Mouse (Mus musculus) liver, embryonic 11.5 days (tissue): ENCODE data around the gene Pef1. TPM values are rescaled to one million over a fixed set of nuclear protein-coding genes. Genes with fewer than 3 reads are reported as not detected.

Experiments used
- ATAC-seq: fragments of 200-750 bp; cut with Nextera tagmentation; replicated peaks from 2 replicates; pipeline ENCODE4 v1.8.0; 2017; ENCODE audit warnings: moderate number of reproducible peaks, mild to moderate bottlenecking, moderate TSS enrichment, moderate library complexity; ENCODE audit not compliant: low FRiP score
- DNase-seq: peaks from one replicate; pipeline ENCODE4 v3.0.0-alpha.2; 2017; ENCODE audit warnings: low spot score
- H3K27ac ChIP-seq: fragments of 300-500 bp; sonication (generic); 2 replicates; pipeline ENCODE4 v1.5.1; 2014; ENCODE audit warnings: mild to moderate bottlenecking, low read depth, low read length, control low read depth
- H3K27me3 ChIP-seq: fragments of 300-500 bp; sonication (generic); replicated peaks from 2 replicates; pipeline ENCODE4 v1.6.1; 2014; ENCODE audit warnings: low read length, mixed read lengths; ENCODE audit not compliant: control insufficient read depth, insufficient read depth
- H3K36me3 ChIP-seq: fragments of 300-500 bp; sonication (generic); 2 replicates; pipeline ENCODE4 v1.6.1; 2014; ENCODE audit warnings: mild to moderate bottlenecking, low read length, moderate library complexity, mixed read lengths; ENCODE audit not compliant: control insufficient read depth, insufficient read depth
- H3K4me1 ChIP-seq: fragments of 300-500 bp; sonication (generic); replicated peaks from 2 replicates; pipeline ENCODE4 v1.6.1; 2014; ENCODE audit warnings: low read length, mixed read lengths; ENCODE audit not compliant: control insufficient read depth, insufficient read depth
- H3K4me2 ChIP-seq: fragments of 300-500 bp; sonication (generic); 2 replicates; pipeline ENCODE4 v1.6.1; 2014; ENCODE audit warnings: mild to moderate bottlenecking, control low read depth, moderate library complexity
- H3K4me3 ChIP-seq: fragments of 300-500 bp; sonication (generic); 2 replicates; pipeline ENCODE4 v1.5.1; 2014; ENCODE audit warnings: low read depth, low read length, control low read depth
- H3K9ac ChIP-seq: fragments of 300-500 bp; sonication (generic); 2 replicates; pipeline ENCODE4 v1.6.1; 2014; ENCODE audit warnings: low read depth, low read length, control low read depth
- H3K9me3 ChIP-seq: fragments of 300-500 bp; sonication (generic); 2 replicates; pipeline ENCODE4 v1.6.1; 2016; ENCODE audit warnings: low read length, inconsistent platforms, mixed read lengths; ENCODE audit not compliant: control insufficient read depth
- WGBS: fragments of 180-500 bp; shearing (Covaris S2); extraction: QIAGEN DNeasy Blood & Tissue Kit; methylation state at CpG from one replicate; pipeline ENCODE4 v1.1.7; 2014; 5-methylcytosine and 5-hydroxymethylcytosine counted together
- polyA plus RNA-seq: library from polyadenylated mRNA; unstranded; fragments of >200 nt; fragmentation: Nextera tagmentation; extraction: Ambion mirVana; gene quantifications from 2 replicates; pipeline ENCODE4 v1.2.1, GENCODE M21; 2014

Pef1 gene
- polyA plus RNA-seq, 1 experiment from 2014 or later = 56.8 TPM

- Histone ChIP-seq H3K4me1 (no peaks in the 10 kb centered on the region), H3K4me2 (no peak overlapping the region), H3K27me3 (peaks cover under 1% of the 10 kb centered on the region; the same call in 1 of the 2 replicates), H3K36me3 (no peaks in the 10 kb centered on the region), H3K9me3 (no peaks in the 10 kb centered on the region), H3K4me3 (no peak overlapping the region), H3K9ac (no peak overlapping the region), H3K27ac (no peak overlapping the region)
- 66% methylated on average over 3 of the region's 3 CpGs for WGBS
- ATAC-seq = no peak
- DNase-seq = no peak
Measured at GRCm38 (mm10) chr4:130070523-130070922, 31.8 kb upstream of the Pef1 start.

DNA sequence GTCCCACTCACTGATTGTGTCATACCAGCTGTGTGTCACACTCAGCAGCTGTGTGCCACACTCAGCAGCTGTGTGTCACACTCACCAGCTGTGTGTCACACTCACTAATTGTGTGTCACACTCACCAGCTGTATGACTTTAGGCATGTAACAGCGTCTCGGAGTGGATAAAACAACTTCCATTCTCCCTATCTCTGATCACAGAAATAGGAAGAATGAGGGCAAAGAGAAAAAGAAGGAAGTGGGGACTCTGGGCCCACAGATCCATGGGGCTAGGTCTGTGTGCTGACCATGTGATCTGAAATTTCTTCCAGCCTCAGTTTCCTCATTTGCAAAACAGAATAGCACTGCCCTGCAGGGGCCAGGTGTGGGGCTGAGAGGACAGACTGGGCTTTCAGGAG lies 30.6 kb upstream of the Pef1 start:
- H3K4me3 ChIP-seq = no peak overlapping the region
- peaks cover 6% of the 10 kb centered on the region; the same call in 1 of the 2 replicates for H3K27me3 ChIP-seq
- H3K4me1 ChIP-seq = no peaks in the 10 kb centered on the region
- WGBS = 64% methylated on average over 2 of the region's 2 CpGs
- H3K36me3 ChIP-seq = no peaks in the 10 kb centered on the region
- no peak overlapping the region for H3K27ac ChIP-seq
- H3K4me2 ChIP-seq = no peak overlapping the region
- DNase-seq (no peak), ATAC-seq (no peak)
- no peaks in the 10 kb centered on the region for H3K9me3 ChIP-seq
- no peak overlapping the region for H3K9ac ChIP-seq

- WGBS = 82% methylated on average over 4 of the region's 4 CpGs
- H3K9me3 ChIP-seq = no peaks in the 10 kb centered on the region
- no peak overlapping the region for H3K4me3 ChIP-seq
- no peaks in the 10 kb centered on the region for H3K36me3 ChIP-seq
- DNase-seq = no peak
- H3K4me1 ChIP-seq = no peaks in the 10 kb centered on the region
- no peak overlapping the region for H3K4me2 ChIP-seq
- H3K27ac ChIP-seq = no peak overlapping the region
- ATAC-seq = no peak
- peaks cover 17% of the 10 kb centered on the region for H3K27me3 ChIP-seq
- H3K9ac ChIP-seq = no peak overlapping the region
Measured at GRCm38 (mm10) chr4:130073367-130073766, 29.0 kb upstream of the Pef1 start.

- DNase-seq = no peak
- Histone ChIP-seq H3K9me3 (no peaks in the 10 kb centered on the region), H3K4me3 (no peak overlapping the region), H3K27me3 (peaks cover 23% of the 10 kb centered on the region), H3K27ac (no peak overlapping the region), H3K4me2 (no peak overlapping the region), H3K36me3 (no peaks in the 10 kb centered on the region), H3K4me1 (no peaks in the 10 kb centered on the region), H3K9ac (no peak overlapping the region)
- 67% methylated on average over 17 of the region's 17 CpGs for WGBS
- ATAC-seq = no peak
Measured at GRCm38 (mm10) chr4:130074761-130075515, 27.4 kb upstream of the Pef1 start.

DNA sequence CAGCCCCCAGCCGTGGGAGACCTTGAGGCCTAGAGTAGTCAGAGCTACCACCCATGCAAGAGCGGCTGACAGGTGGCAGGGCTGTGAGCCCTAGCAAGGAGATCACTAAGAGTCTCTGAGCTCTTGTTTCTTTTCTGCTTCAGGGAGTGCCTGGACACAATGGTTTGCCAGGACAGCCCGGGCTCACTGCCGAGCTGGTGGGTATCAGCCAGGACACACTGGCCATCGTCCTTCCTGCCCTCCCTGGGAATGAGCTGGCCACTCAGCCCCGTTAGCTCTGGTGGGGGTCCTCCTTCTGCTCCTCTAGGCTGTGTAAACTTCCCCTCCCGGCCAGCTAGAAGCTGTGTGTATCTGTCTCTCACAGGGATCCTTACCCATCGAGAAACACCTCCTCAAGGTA lies 25.5 kb upstream of the Pef1 start:
- Histone ChIP-seq H3K27ac (no peak overlapping the region), H3K4me2 (no peak overlapping the region), H3K9me3 (no peaks in the 10 kb centered on the region), H3K9ac (no peak overlapping the region), H3K36me3 (no peaks in the 10 kb centered on the region), H3K4me1 (no peaks in the 10 kb centered on the region), H3K4me3 (no peak overlapping the region), H3K27me3 (peaks cover 25% of the 10 kb centered on the region)
- DNase-seq = no peak
- ATAC-seq = no peak
- 50% methylated on average over 8 of the region's 8 CpGs for WGBS

GRCm38 (mm10) chr4:130078816-130079485 lies 23.4 kb upstream of the Pef1 start:
- H3K4me2 ChIP-seq = no peak overlapping the region
- no peaks in the 10 kb centered on the region for H3K36me3 ChIP-seq
- no peaks in the 10 kb centered on the region for H3K4me1 ChIP-seq
- DNase-seq (no peak), ATAC-seq (no peak)
- no peak overlapping the region for H3K27ac ChIP-seq
- no peak overlapping the region for H3K4me3 ChIP-seq
- 59% methylated on average over 17 of the region's 17 CpGs for WGBS
- peaks cover 27% of the 10 kb centered on the region for H3K27me3 ChIP-seq
- H3K9me3 ChIP-seq = no peaks in the 10 kb centered on the region
- no peak overlapping the region for H3K9ac ChIP-seq

GRCm38 (mm10) chr4:130079521-130079920 lies 22.8 kb upstream of the Pef1 start:
- no peak overlapping the region for H3K27ac ChIP-seq
- no peaks in the 10 kb centered on the region for H3K4me1 ChIP-seq
- no peaks in the 10 kb centered on the region for H3K9me3 ChIP-seq
- no peak overlapping the region for H3K4me2 ChIP-seq
- no peaks in the 10 kb centered on the region for H3K36me3 ChIP-seq
- WGBS = 51% methylated on average over 3 of the region's 3 CpGs
- no peak for ATAC-seq
- H3K9ac ChIP-seq = no peak overlapping the region
- no peak for DNase-seq
- no peak overlapping the region for H3K4me3 ChIP-seq
- H3K27me3 ChIP-seq = peaks cover 27% of the 10 kb centered on the region

DNA sequence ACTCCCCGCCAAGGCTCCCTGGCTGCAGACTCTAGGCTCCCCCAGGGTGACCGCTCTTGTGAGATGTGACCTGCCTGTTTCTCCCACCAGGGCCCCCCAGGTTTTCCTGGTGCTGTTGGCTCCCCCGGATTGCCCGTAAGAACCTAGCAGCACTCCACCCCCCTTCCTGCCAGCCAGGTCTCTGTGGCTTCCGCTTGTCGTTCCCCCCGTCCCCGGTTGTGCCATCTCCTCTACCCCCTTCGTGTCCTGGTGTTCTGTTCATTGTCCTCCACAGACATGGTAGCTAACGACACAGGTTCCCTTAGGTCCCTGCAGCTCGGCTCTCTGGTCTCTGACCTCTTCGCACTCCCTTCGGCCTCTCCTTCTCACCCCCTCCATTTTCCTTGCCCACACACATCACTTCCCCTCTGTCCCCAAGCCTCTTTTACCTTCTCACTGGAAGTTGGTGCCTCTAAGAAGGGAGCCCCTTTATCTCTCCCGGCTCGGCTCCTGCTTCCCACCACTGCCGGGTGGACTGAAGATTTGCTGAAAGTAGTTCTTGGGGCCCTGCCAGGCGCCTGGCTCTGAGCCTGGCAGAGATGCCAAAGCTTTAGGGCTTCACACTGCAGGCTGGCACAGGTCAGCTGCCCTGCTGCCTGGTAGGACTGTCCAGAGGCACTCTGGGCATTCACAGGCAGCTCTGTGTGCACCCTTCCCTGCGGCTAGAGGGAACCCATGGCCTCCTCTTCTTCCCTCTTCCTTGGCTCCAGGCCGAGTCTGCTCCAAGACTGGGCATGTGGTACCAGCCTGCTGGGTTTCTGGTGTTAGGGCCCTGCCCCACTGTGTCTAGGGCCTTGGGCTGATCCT lies 20.8 kb upstream of the Pef1 start:
- 67% methylated on average over 19 of the region's 19 CpGs for WGBS
- H3K27me3 ChIP-seq = peaks cover 23% of the 10 kb centered on the region

More for the DNA sequence above, 20.8 kb upstream of the Pef1 start:
- no peaks in the 10 kb centered on the region for H3K36me3 ChIP-seq
- DNase-seq (no peak), ATAC-seq (no peak)
- H3K27ac ChIP-seq = no peak overlapping the region
- H3K9me3 ChIP-seq = no peaks in the 10 kb centered on the region
- H3K4me2 ChIP-seq = no peak overlapping the region
- no peak overlapping the region for H3K9ac ChIP-seq
- no peak overlapping the region for H3K4me3 ChIP-seq
- no peaks in the 10 kb centered on the region for H3K4me1 ChIP-seq
